Mouse (Mus musculus): ENCODE data around the gene Acly. TPM values are rescaled to one million over a fixed set of nuclear protein-coding genes. Genes with fewer than 3 reads are reported as not detected.

Acly gene
- polyA plus RNA-seq, 1 experiment from 2014 or later = 186 TPM

DNA sequence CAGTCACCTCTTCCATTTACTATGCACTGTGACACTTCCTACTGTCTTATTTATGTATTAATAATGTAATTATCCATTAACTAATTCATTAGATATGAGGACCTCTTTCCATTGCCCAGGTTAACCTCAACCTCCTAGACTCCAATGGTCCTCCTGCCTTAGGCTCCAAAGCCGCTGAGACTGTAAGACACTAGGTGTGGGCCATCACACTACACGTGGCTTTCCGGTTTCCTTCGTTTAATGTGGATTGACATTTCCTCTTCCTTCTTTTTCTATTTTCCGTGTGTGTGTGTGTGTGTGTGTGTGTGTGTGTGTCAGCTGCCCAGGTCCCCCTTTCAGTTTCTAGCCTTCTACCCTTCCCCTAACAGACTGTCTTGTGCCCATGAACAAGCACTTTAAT is 39.4 kb upstream of the Acly start:
- ATAC-seq (ENCODE audit: insufficient number of reproducible peaks, insufficient read depth, low FRiP score, low TSS enrichment, low read depth) = no peak
- Histone ChIP-seq H3K36me3 (no peaks in the 10 kb centered on the region), H3K27me3 (peaks cover 17% of the 10 kb centered on the region), H3K4me1 (replicated peaks) (0 out of 2 replicates have a peak, but pooled peaks cover 2% of the 10 kb centered on the region), H3K9me3 (no peaks in the 10 kb centered on the region), H3K9ac (replicated peaks) (no peak overlapping the region), H3K4me3 (replicated peaks) (no peak overlapping the region), H3K4me2 (no peak overlapping the region), H3K27ac (no peak overlapping the region)
- 76% methylated on average over 5 of the region's 5 CpGs for WGBS

DNA sequence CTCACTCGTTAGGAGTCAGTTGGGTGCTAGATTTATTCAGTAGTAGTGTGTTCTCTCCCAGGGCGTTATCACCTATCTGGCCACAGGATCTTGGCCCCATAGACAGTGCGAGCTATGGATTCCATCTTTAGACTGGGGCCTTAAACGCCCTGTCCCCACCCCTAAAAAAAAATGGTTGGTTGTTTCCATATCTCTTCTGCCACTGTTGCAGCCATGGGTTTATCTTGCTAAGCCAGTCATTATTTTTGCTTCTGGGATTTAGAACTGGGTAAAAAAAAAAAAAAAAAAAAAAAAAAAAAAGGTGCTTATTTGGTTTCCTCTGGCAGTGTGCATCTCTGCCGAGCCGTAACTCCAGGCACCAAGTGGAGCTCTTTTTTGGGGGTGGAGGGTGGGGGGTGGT is 36.9 kb upstream of the Acly start:
- Histone ChIP-seq H3K4me1 (replicated peaks) (no peaks in the 10 kb centered on the region), H3K9me3 (no peaks in the 10 kb centered on the region), H3K4me2 (no peak overlapping the region), H3K9ac (replicated peaks) (no peak overlapping the region), H3K27ac (no peak overlapping the region), H3K4me3 (replicated peaks) (no peak overlapping the region), H3K27me3 (no peaks in the 10 kb centered on the region), H3K36me3 (no peaks in the 10 kb centered on the region)
- no peak for ATAC-seq (ENCODE audit: insufficient number of reproducible peaks, insufficient read depth, low FRiP score, low TSS enrichment, low read depth)
- WGBS = 85% methylated on average over 6 of the region's 6 CpGs

DNA sequence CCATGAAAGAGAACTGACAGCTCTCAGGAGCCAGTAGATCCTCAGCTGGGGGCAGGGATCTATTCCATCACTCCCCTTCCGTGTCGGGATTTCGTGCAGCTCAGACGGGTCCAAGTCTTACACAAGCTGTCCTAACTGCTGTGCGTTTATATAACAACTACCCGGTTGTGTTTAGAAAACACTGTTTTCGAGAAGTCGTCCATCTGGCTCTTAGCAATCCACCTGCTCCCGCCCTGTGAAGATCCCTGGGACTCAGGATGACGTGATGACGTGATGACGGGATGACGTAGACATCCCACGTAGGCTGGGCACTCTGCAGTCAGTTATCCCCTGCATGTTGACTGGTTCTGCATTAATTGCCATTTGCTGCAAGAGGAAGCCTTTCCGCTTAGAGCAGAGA is 36.5 kb upstream of the Acly start:
- Histone ChIP-seq H3K9ac (replicated peaks) (no peak overlapping the region), H3K27ac (no peak overlapping the region), H3K27me3 (no peaks in the 10 kb centered on the region), H3K36me3 (no peaks in the 10 kb centered on the region), H3K4me2 (no peak overlapping the region), H3K4me1 (replicated peaks) (no peaks in the 10 kb centered on the region), H3K4me3 (replicated peaks) (no peak overlapping the region), H3K9me3 (no peaks in the 10 kb centered on the region)
- 82% methylated on average over 15 of the region's 15 CpGs for WGBS
- ATAC-seq (ENCODE audit: insufficient number of reproducible peaks, insufficient read depth, low FRiP score, low TSS enrichment, low read depth) = no peak

DNA sequence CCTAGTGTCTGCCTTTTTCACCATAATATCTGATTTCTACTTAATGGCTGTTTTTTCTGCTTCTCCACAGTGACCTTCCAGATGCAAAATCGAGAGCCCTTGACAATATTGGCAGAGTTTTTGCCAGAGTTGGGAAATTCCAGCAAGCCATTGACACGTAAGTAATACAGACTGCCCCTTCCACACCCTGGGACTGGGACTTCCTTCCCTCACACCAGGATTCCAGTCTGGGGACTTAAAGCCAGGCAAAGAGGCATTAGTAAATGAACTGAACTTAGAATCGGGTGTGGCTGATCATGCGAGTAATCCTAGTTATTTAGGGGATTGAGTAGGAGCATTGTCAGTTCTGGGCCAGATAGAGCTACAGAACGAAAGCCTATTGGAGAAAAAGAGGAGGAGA is 33.9 kb upstream of the Acly start:
- H3K4me2 ChIP-seq = no peak overlapping the region
- no peak for ATAC-seq (ENCODE audit: insufficient number of reproducible peaks, insufficient read depth, low FRiP score, low TSS enrichment, low read depth)
- no peaks in the 10 kb centered on the region for H3K9me3 ChIP-seq
- H3K4me1 ChIP-seq (replicated peaks) = no peaks in the 10 kb centered on the region
- no peak overlapping the region for H3K27ac ChIP-seq
- no peak overlapping the region for H3K9ac ChIP-seq (replicated peaks)
- H3K36me3 ChIP-seq = no peaks in the 10 kb centered on the region
- 72% methylated on average over 5 of the region's 5 CpGs for WGBS
- no peaks in the 10 kb centered on the region for H3K27me3 ChIP-seq
- H3K4me3 ChIP-seq (replicated peaks) = no peak overlapping the region

DNA sequence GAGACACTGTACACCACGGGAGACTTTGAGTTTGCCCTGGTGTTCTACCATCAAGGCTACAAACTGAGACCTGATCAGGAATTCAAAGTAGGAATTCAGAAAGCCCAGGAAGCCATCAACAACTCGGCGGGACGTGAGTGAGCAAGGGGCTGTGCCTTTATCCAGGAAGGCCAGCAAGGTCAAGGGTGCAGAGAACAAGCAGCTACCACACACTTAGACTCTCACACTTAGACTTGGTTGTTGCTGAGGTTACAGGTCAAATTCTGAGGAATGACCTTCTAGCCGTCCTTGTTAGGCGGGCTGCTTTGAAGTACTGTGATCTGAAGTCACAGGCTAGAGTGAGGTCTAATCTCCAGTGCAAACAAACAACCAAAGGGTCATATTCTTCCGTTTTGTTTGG is 31.7 kb upstream of the Acly start:
- Histone ChIP-seq H3K9me3 (no peaks in the 10 kb centered on the region), H3K36me3 (no peaks in the 10 kb centered on the region), H3K4me2 (no peak overlapping the region), H3K9ac (replicated peaks) (no peak overlapping the region), H3K27me3 (no peaks in the 10 kb centered on the region), H3K27ac (no peak overlapping the region), H3K4me3 (replicated peaks) (no peak overlapping the region), H3K4me1 (replicated peaks) (no peaks in the 10 kb centered on the region; the same call in 1 of the 2 replicates)
- WGBS = 43% methylated on average over 7 of the region's 7 CpGs
- ATAC-seq (ENCODE audit: insufficient number of reproducible peaks, insufficient read depth, low FRiP score, low TSS enrichment, low read depth) = no peak

DNA sequence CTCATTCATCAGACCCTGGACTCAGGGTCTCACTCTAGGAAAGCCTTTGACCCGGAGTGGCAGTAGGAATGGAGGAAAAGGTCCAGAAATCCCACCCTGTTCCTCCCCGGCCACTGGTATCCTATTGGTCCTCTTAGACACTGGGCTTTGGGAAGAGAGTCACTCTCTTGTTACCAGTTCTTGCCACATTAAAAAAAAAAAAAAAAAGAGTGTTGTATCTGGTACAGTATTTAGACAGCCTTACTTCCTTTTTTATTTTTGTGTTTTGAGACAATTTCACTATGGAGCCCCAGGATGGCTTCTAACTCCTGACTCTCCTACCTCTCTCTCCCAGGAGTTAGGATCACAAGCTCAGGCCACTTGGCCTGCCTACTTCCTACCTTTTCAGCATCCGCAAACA is 29.8 kb upstream of the Acly start:
- Histone ChIP-seq H3K4me1 (replicated peaks) (no peaks in the 10 kb centered on the region; the same call in 1 of the 2 replicates), H3K9me3 (no peaks in the 10 kb centered on the region)
- WGBS = 74% methylated on average over 3 of the region's 3 CpGs

DNA sequence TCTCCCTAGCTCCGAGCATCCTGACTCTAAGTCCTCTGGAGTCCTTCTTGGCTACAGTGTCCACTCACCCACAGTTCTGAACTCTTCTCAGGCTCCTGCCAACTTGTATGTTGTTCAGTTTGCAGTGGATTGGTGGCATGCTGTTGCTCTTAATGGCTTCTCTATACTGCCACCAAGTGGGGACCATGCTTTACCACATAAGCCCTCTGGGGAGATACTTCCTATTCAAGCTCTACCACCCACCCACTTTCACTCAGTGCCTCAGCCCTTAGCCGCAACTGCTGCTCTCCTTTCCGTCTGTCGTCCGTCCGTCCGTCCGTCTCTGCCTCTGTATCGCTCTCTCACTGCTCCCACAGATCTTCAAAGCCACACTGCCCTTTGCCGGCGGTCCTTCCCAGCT is 27.8 kb upstream of the Acly start:
- no peaks in the 10 kb centered on the region; the same call in 1 of the 2 replicates for H3K4me1 ChIP-seq (replicated peaks)
- no peaks in the 10 kb centered on the region for H3K36me3 ChIP-seq
- no peak overlapping the region for H3K4me3 ChIP-seq (replicated peaks)
- no peak overlapping the region for H3K27ac ChIP-seq
- H3K9ac ChIP-seq (replicated peaks) = no peak overlapping the region
- H3K9me3 ChIP-seq = no peaks in the 10 kb centered on the region
- H3K4me2 ChIP-seq = no peak overlapping the region; the same call in 1 of the 2 replicates
- 18% methylated on average over 11 of the region's 11 CpGs for WGBS
- H3K27me3 ChIP-seq = no peaks in the 10 kb centered on the region
- ATAC-seq (ENCODE audit: insufficient number of reproducible peaks, insufficient read depth, low FRiP score, low TSS enrichment, low read depth) = no peak

More for the DNA sequence above, 29.8 kb upstream of the Acly start:
- ATAC-seq (ENCODE audit: insufficient number of reproducible peaks, insufficient read depth, low FRiP score, low TSS enrichment, low read depth) = no peak
- H3K4me3 ChIP-seq (replicated peaks) = no peak overlapping the region
- H3K27me3 ChIP-seq = no peaks in the 10 kb centered on the region
- H3K36me3 ChIP-seq = no peaks in the 10 kb centered on the region
- no peak overlapping the region for H3K4me2 ChIP-seq
- H3K27ac ChIP-seq = no peak overlapping the region
- H3K9ac ChIP-seq (replicated peaks) = no peak overlapping the region

DNA sequence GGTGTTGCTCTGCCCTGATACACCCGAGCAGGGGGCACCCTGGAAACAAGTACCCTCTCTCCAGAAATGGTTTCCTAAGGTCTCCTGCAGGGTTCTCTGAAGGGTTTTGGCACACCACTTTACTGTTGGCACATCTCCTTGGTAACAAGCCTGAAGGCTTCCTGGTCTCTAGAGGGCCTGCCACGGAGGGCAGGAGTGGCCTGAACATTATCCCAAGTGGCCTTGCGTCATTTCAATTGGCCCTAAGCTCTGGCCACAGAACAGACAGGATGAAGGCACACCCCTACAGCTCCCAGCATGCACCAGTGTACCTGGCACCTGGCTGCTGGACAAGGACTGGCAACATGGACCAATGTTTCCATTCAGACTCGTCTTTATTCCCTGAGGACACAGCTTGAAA is 25.0 kb upstream of the Acly start:
- ATAC-seq (ENCODE audit: insufficient number of reproducible peaks, insufficient read depth, low FRiP score, low TSS enrichment, low read depth) = no peak
- H3K4me3 ChIP-seq (replicated peaks) = no peak overlapping the region
- no peaks in the 10 kb centered on the region; the same call in 1 of the 2 replicates for H3K4me1 ChIP-seq (replicated peaks)
- no peak overlapping the region for H3K4me2 ChIP-seq
- no peaks in the 10 kb centered on the region for H3K9me3 ChIP-seq
- H3K36me3 ChIP-seq = no peaks in the 10 kb centered on the region
- H3K9ac ChIP-seq (replicated peaks) = no peak overlapping the region
- H3K27ac ChIP-seq = no peak overlapping the region
- WGBS = 82% methylated on average over 4 of the region's 4 CpGs
- no peaks in the 10 kb centered on the region for H3K27me3 ChIP-seq

DNA sequence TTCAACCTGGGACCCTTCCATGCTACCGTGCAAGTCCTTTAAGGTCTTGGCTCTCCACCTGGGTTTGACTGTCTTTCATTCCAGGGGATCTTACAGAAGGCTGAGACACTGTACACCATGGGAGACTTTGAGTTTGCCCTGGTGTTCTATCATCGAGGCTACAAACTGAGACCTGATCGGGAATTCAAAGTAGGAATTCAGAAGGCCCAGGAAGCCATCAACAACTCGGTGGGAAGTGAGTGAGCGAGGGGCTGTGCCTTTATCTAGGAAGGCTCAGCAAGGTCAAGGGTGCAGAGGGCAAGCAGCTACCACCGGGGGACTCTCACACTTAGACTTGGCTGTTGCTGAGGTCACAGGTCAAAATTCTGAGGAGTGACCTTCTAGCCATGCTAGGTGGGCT is 22.3 kb upstream of the Acly start:
- Histone ChIP-seq H3K36me3 (no peaks in the 10 kb centered on the region), H3K9ac (replicated peaks) (no peak overlapping the region), H3K9me3 (no peaks in the 10 kb centered on the region), H3K4me3 (replicated peaks) (no peak overlapping the region), H3K4me1 (replicated peaks) (peaks cover 7% of the 10 kb centered on the region; the same call in 1 of the 2 replicates), H3K4me2 (no peak overlapping the region), H3K27ac (no peak overlapping the region), H3K27me3 (no peaks in the 10 kb centered on the region)
- ATAC-seq (ENCODE audit: insufficient number of reproducible peaks, insufficient read depth, low FRiP score, low TSS enrichment, low read depth) = no peak
- 72% methylated on average over 6 of the region's 6 CpGs for WGBS

DNA sequence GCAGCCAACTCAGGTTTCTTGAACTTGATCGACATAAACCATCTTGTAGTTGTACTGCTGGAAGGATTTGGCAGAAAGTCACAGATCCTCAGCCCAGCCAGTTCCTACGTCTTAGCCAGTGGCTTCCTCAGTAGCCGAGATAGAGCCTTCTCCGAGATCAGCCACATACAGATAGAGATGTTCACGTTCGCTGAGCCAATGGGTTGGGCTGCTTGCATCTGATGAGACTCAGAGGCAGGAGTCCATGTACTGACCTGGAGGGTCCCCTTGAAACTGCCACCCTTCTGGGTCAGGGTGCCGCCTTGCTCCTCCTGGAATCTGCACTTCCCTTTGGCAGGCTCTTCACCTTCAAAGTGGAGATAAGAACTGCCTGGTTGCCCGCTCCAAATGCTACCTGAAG is 21.7 kb upstream of the Acly start:
- no peaks in the 10 kb centered on the region for H3K27me3 ChIP-seq
- 87% methylated on average over 8 of the region's 8 CpGs for WGBS

DNA sequence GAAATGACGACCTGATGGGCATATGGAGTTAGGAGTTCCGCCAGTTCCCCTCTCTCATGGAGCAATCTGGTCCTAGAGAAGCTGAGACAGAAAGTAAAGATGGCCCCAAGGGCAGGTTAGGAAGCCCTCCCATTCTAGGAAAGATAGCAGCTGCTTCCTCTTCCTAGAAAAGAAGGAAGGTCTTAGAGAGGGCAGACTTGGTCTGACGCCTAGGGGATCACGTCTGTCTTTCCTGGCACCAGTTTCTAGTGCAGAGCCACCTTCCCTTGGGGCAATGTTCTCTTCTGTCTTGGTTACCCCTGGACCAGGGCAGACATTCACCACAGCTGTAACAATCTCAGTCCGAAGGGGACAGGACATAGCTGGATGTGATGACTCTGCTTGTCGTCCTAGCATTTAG is 20.3 kb upstream of the Acly start:
- Histone ChIP-seq H3K9ac (replicated peaks) (no peak overlapping the region), H3K9me3 (no peaks in the 10 kb centered on the region), H3K4me1 (replicated peaks) (peaks cover 12% of the 10 kb centered on the region; the same call in 1 of the 2 replicates), H3K36me3 (no peaks in the 10 kb centered on the region), H3K4me2 (no peak overlapping the region), H3K27ac (no peak overlapping the region), H3K4me3 (replicated peaks) (no peak overlapping the region), H3K27me3 (no peaks in the 10 kb centered on the region)
- ATAC-seq (ENCODE audit: insufficient number of reproducible peaks, insufficient read depth, low FRiP score, low TSS enrichment, low read depth) = no peak
- 83% methylated on average over 6 of the region's 6 CpGs for WGBS

More for the DNA sequence above, 21.7 kb upstream of the Acly start:
- no peaks in the 10 kb centered on the region for H3K9me3 ChIP-seq
- no peak overlapping the region for H3K27ac ChIP-seq
- no peak overlapping the region for H3K9ac ChIP-seq (replicated peaks)
- no peaks in the 10 kb centered on the region for H3K36me3 ChIP-seq
- no peak for ATAC-seq (ENCODE audit: insufficient number of reproducible peaks, insufficient read depth, low FRiP score, low TSS enrichment, low read depth)
- no peak overlapping the region for H3K4me3 ChIP-seq (replicated peaks)
- no peak overlapping the region for H3K4me2 ChIP-seq
- H3K4me1 ChIP-seq (replicated peaks) = peaks cover 12% of the 10 kb centered on the region; the same call in 1 of the 2 replicates

DNA sequence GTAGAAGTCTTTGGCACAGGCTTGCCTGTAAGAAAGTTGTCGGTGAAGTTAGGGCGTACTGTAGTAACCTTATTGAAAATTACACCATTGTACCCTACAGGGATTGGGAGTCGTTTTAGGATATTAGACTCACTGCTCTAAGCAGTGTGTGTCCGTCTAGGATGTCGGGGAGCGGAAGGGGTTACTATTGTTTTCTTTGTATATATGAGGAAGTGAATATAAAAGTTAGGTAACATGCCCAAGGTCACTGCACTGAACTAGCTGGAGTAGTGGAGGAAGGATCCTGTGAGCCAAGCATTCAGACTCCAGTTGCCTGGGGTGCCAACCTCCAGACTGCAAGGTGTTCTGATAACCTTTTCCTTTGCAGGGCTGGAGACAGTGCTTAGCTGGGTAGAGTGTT is 19.2 kb upstream of the Acly start:
- ATAC-seq (ENCODE audit: insufficient number of reproducible peaks, insufficient read depth, low FRiP score, low TSS enrichment, low read depth) = no peak
- Histone ChIP-seq H3K36me3 (no peaks in the 10 kb centered on the region), H3K27ac (no peak overlapping the region), H3K9me3 (no peaks in the 10 kb centered on the region), H3K27me3 (no peaks in the 10 kb centered on the region), H3K9ac (replicated peaks) (no peak overlapping the region), H3K4me1 (replicated peaks) (peaks cover 12% of the 10 kb centered on the region; the same call in 1 of the 2 replicates), H3K4me2 (no peak overlapping the region), H3K4me3 (replicated peaks) (no peak overlapping the region)
- WGBS = 91% methylated on average over 6 of the region's 6 CpGs
